Comparison of ENCODE assay signal across 8 mouse cellular contexts in the genomic region with DNA sequence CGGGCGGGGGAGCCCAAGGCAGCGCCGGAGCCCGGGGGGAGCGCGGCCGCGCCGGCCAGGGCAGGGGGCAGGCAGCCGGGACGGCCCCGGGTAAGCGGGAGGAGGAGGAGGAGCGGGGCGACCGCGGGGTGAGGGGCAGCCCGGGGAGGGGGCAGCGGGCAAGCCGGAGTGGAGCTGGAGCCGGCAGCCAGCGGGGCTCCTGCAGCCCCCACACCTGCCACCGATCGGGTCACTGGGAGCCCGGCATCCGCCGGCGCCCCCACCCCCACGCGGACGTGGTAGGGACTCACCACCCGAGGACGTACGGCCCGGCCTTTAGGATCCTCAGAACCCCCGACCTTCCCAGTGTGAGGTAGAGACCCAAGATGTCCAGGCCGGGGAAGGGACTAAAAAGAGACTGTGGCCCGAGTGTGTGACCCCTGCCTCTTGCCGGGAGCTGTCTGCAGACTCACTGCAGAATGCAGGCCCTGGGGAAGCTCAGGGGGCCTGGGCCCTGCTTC. TPM values are rescaled to one million over a fixed set of nuclear protein-coding genes. Genes with fewer than 3 reads are reported as not detected.
DNase-seq lines count a peak whose midpoint lies in the region; ATAC-seq and TF ChIP-seq lines count a peak whose summit lies in the region.

No protein-coding gene starts in this region.

- peak overlapping the region; percentile 71 for H3K9ac ChIP-seq in kidney, embryonic 16.5 days (replicated peaks; ENCODE audit: low read length)
- peak overlapping the region; percentile 54 for H3K9ac ChIP-seq in embryonic facial prominence, embryonic 15.5 days

- intact Hi-C loops in gastrocnemius, postnatal 36 days (cut with DNase I) = no loop called here

- peak; percentile 43; the same call in 1 of the 2 replicates for ATAC-seq in kidney, embryonic 16.5 days (ENCODE audit: low FRiP score, low TSS enrichment)
- ATAC-seq in embryonic facial prominence, embryonic 15.5 days (ENCODE audit: insufficient number of reproducible peaks, low FRiP score, low TSS enrichment, low read depth) = no peak

- 0% methylated on average over 17 of the region's 40 CpGs for WGBS in kidney, embryonic 16.5 days
- 2% methylated on average over 34 of the region's 40 CpGs for WGBS in embryonic facial prominence, embryonic 15.5 days
- WGBS in olfactory bulb, adult 2 months = 2% methylated on average over 33 of the region's 40 CpGs

- no peaks in the 10 kb centered on the region for H3K27me3 ChIP-seq in kidney, embryonic 16.5 days (ENCODE audit: insufficient read depth, low read length)
- H3K27me3 ChIP-seq in embryonic facial prominence, embryonic 15.5 days = peaks cover 7% of the 10 kb centered on the region; the same call in 1 of the 2 replicates

- no peaks in the 10 kb centered on the region for H3K9me3 ChIP-seq in kidney, embryonic 16.5 days (ENCODE audit: low read length)
- H3K9me3 ChIP-seq in embryonic facial prominence, embryonic 15.5 days (replicated peaks) = no peaks in the 10 kb centered on the region

- H3K4me1 ChIP-seq in kidney, embryonic 16.5 days (ENCODE audit: insufficient read depth, low read length) = no peaks in the 10 kb centered on the region
- peaks cover 13% of the 10 kb centered on the region for H3K4me1 ChIP-seq in embryonic facial prominence, embryonic 15.5 days
- peaks cover 16% of the 10 kb centered on the region for H3K4me1 ChIP-seq in olfactory bulb, adult 2 months (ENCODE audit: control insufficient read depth, insufficient read depth, low read length)

- H3K4me2 ChIP-seq in kidney, embryonic 16.5 days (replicated peaks; ENCODE audit: low read depth, low read length) = peak overlapping the region; percentile 96
- H3K4me2 ChIP-seq in embryonic facial prominence, embryonic 15.5 days (replicated peaks) = peak overlapping the region; percentile 91

- TF ChIP-seq POLR2A in olfactory bulb, adult 2 months (IDR thresholded peaks at IDR 0.05; ENCODE audit: insufficient read depth, low read depth, low read length) = no peak

- no peak for DNase-seq in kidney, adult 11 months
- peak; percentile 30 for DNase-seq in brain, adult 2 months (ENCODE audit: low read depth, low spot score)
- peak; percentile 8 to 12 for DNase-seq in kidney, postnatal 4 days
- DNase-seq in spleen, postnatal 14 days (ENCODE audit: low spot score in 2 of 2) = no peak
- DNase-seq in gastrocnemius, postnatal 36 days = no peak

- H3K4me3 ChIP-seq in kidney, embryonic 16.5 days (ENCODE audit: low read length) = peak overlapping the region; percentile 70
- peak overlapping the region; percentile 73 for H3K4me3 ChIP-seq in embryonic facial prominence, embryonic 15.5 days (replicated peaks)
- H3K4me3 ChIP-seq in olfactory bulb, adult 2 months (ENCODE audit: insufficient read depth, low read depth, low read length) = peak overlapping the region; percentile 77

- no peak for TF ChIP-seq CTCF in olfactory bulb, adult 2 months (IDR thresholded peaks at IDR 0.05; ENCODE audit: insufficient read depth, low read depth, low read length)

- H3K36me3 ChIP-seq in kidney, embryonic 16.5 days (ENCODE audit: insufficient read depth, low read length) = no peaks in the 10 kb centered on the region
- H3K36me3 ChIP-seq in embryonic facial prominence, embryonic 15.5 days = no peaks in the 10 kb centered on the region

- H3K27ac ChIP-seq in kidney, embryonic 16.5 days (ENCODE audit: low read length) = no peak overlapping the region
- H3K27ac ChIP-seq in embryonic facial prominence, embryonic 15.5 days (replicated peaks) = no peak overlapping the region
- H3K27ac ChIP-seq in olfactory bulb, adult 2 months (ENCODE audit: insufficient read depth, low read depth, low read length) = peak overlapping the region; percentile 92

RNA-seq across cellular contexts. Expression of gene Rasl10b, which starts 0.9 kb away (rescaled TPM):
- polyA plus RNA-seq in kidney, embryonic 16.5 days (2015; fragmentation: Nextera tagmentation; extraction: Ambion mirVana) = 0.39 and 0.57 TPM in 2 replicates
- 3.2 and 3.9 TPM in 2 replicates for polyA plus RNA-seq in embryonic facial prominence, embryonic 15.5 days (2015; fragmentation: Nextera tagmentation; extraction: Ambion mirVana)
- polyA plus RNA-seq in olfactory bulb, adult 2 months (2012; ENCODE audit: insufficient read depth, insufficient read length, low replicate concordance, missing spikeins) = 96.6 TPM in 1 of 2 replicates, not detected in the other
- under 1 TPM; 0.37 to 0.43 TPM for total RNA-seq in gastrocnemius, postnatal 36 days (2021)

RNA-seq across cellular contexts. Expression of gene Gas2l2, which starts 19.4 kb away (rescaled TPM):
- not detected in 2 replicates for polyA plus RNA-seq in kidney, embryonic 16.5 days (2015; fragmentation: Nextera tagmentation; extraction: Ambion mirVana)
- 0.64 and 0.91 TPM in 2 replicates for polyA plus RNA-seq in embryonic facial prominence, embryonic 15.5 days (2015; fragmentation: Nextera tagmentation; extraction: Ambion mirVana)
- polyA plus RNA-seq in olfactory bulb, adult 2 months (2012; ENCODE audit: insufficient read depth, insufficient read length, low replicate concordance, missing spikeins) = not detected in 2 replicates
- not detected for total RNA-seq in gastrocnemius, postnatal 36 days (2021)

RNA-seq across cellular contexts. Expression of gene 1700020L24Rik, which starts 27.6 kb away (rescaled TPM):
- not detected in 2 replicates for polyA plus RNA-seq in kidney, embryonic 16.5 days (2015; fragmentation: Nextera tagmentation; extraction: Ambion mirVana)
- polyA plus RNA-seq in embryonic facial prominence, embryonic 15.5 days (2015; fragmentation: Nextera tagmentation; extraction: Ambion mirVana) = 0.57 and 0.58 TPM in 2 replicates
- polyA plus RNA-seq in olfactory bulb, adult 2 months (2012; ENCODE audit: insufficient read depth, insufficient read length, low replicate concordance, missing spikeins) = not detected in 2 replicates
- total RNA-seq in gastrocnemius, postnatal 36 days (2021) = not detected

RNA-seq across cellular contexts. Expression of gene Mmp28, which starts 53.0 kb away (rescaled TPM):
- polyA plus RNA-seq in kidney, embryonic 16.5 days (2015; fragmentation: Nextera tagmentation; extraction: Ambion mirVana) = 1.7 and 1.8 TPM in 2 replicates
- polyA plus RNA-seq in embryonic facial prominence, embryonic 15.5 days (2015; fragmentation: Nextera tagmentation; extraction: Ambion mirVana) = 2.6 and 3.2 TPM in 2 replicates
- polyA plus RNA-seq in olfactory bulb, adult 2 months (2012; ENCODE audit: insufficient read depth, insufficient read length, low replicate concordance, missing spikeins) = not detected in 2 replicates
- 1 to 10 TPM; 1.6 to 2.0 TPM for total RNA-seq in gastrocnemius, postnatal 36 days (2021)

Comparison
In these comparisons a context has a peak if more than half of its experiments do, and no peak if none do; other contexts are left out.
1. DNase-seq: peak in brain, adult 2 months (single experiment) and kidney, postnatal 4 days (2 of 2); none in kidney, adult 11 months (single experiment), spleen, postnatal 14 days (0 of 2) and gastrocnemius, postnatal 36 days (0 of 2).
2. RNA of gene Rasl10b, which starts 0.9 kb away (polyA plus RNA-seq): 96.6 TPM in olfactory bulb, adult 2 months; 3.2 to 3.9 TPM in embryonic facial prominence, embryonic 15.5 days and 0.39 to 0.57 TPM in kidney, embryonic 16.5 days; every median in the first group is over 10 times any median in the second.
3. Peak in every context shown above with its lines, with median percentiles within 50 percentile points of each other: H3K4me3 ChIP-seq.